Mouse (Mus musculus) testis, adult 2 months (tissue): Measurements from ENCODE around the gene Uxt.

Experiments
- CTCF ChIP-seq: fragments of 200-500 bp; IDR thresholded peaks from 2 replicates; pipeline ENCODE4 v1.5.1; 2012; ENCODE audit warnings: low read depth, mild to moderate bottlenecking, inconsistent platforms, low read length, moderate library complexity; ENCODE audit not compliant: control insufficient read depth, insufficient read depth, insufficient replicate concordance
- POLR2A ChIP-seq: fragments of 200-500 bp; IDR thresholded peaks from 2 replicates; pipeline ENCODE4 v1.6.1; 2012; ENCODE audit warnings: low read depth, mild to moderate bottlenecking, inconsistent platforms, low read length, moderate library complexity; ENCODE audit not compliant: control insufficient read depth

DNA sequence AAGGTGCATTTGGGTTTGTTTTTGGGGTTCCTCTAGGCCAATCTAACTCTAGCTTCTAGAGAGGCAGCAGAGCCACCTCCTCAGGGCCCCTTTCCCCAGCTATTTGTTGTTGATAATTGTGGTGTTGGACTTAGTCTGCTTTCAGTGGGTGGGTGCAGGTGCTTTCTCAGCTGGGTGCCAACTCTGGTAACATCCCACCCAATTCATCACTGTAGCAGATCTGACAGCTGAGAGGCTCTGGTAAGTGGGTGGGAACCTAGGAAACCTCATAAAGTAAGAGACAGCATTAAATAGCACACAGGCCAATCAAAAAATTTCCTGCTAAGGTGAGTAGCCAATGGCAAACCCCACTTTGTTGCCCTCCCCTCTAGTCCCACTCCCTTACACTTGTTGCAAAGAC, 36.8 kb downstream of the Uxt start:
- TF ChIP-seq CTCF (no peak), POLR2A (no peak)
